Mouse (Mus musculus): Measurements from ENCODE around the gene Tet2.

- TF ChIP-seq CTCF (IDR thresholded peaks at IDR 0.05; ENCODE audit: low read depth) (no peak), EP300 (IDR thresholded peaks at IDR 0.05; ENCODE audit: low read depth) (no peak)
Measured at GRCm38 (mm10) chr3:133542084-133542483, 2.9 kb downstream of the Tet2 start.

All from liver, embryonic 14.5 days (tissue).